Mouse (Mus musculus) limb, embryonic 12.5 days (tissue): Measurements from ENCODE around the gene Tmem47. TPM values are rescaled to one million over a fixed set of nuclear protein-coding genes. Genes with fewer than 3 reads are reported as not detected.

ENCODE experiments used
- ATAC-seq: fragments of 200-750 bp; cut with Nextera tagmentation; 2 replicates; pipeline ENCODE4 v1.8.0; 2017; ENCODE audit warnings: low read depth, moderate TSS enrichment; ENCODE audit not compliant: insufficient number of reproducible peaks, insufficient read depth, low FRiP score, low TSS enrichment
- H3K27ac ChIP-seq: fragments of 300-500 bp; sonication (generic); 2 replicates; pipeline ENCODE4 v1.5.1; 2016; ENCODE audit warnings: mild to moderate bottlenecking, moderate library complexity
- H3K27me3 ChIP-seq: fragments of 300-500 bp; sonication (generic); 2 replicates; pipeline ENCODE4 v1.6.1; 2016; ENCODE audit warnings: mild to moderate bottlenecking, moderate library complexity
- H3K36me3 ChIP-seq: fragments of 300-500 bp; sonication (generic); 2 replicates; pipeline ENCODE4 v1.6.1; 2016; ENCODE audit warnings: mild to moderate bottlenecking, moderate library complexity
- H3K4me1 ChIP-seq: fragments of 300-500 bp; sonication (generic); replicated peaks from 2 replicates; pipeline ENCODE4 v1.6.1; 2016
- H3K4me2 ChIP-seq: fragments of 300-500 bp; sonication (generic); 2 replicates; pipeline ENCODE4 v1.6.1; 2016; ENCODE audit warnings: mild to moderate bottlenecking, moderate library complexity
- H3K4me3 ChIP-seq: fragments of 300-500 bp; sonication (generic); replicated peaks from 2 replicates; pipeline ENCODE4 v1.5.1; 2016; ENCODE audit warnings: mild to moderate bottlenecking
- H3K9ac ChIP-seq: fragments of 300-500 bp; sonication (generic); replicated peaks from 2 replicates; pipeline ENCODE4 v1.6.1; 2016; ENCODE audit warnings: mild to moderate bottlenecking, moderate library complexity
- H3K9me3 ChIP-seq: fragments of 300-500 bp; sonication (generic); 2 replicates; pipeline ENCODE4 v1.6.1; 2016; ENCODE audit warnings: mild to moderate bottlenecking, moderate library complexity
- WGBS: fragments of 180-500 bp; shearing (Covaris S2); methylation state at CpG from one replicate; pipeline ENCODE4 v1.1.7; 2016; 5-methylcytosine and 5-hydroxymethylcytosine counted together
- polyA plus RNA-seq: library from polyadenylated mRNA; unstranded; fragments of >200 nt; fragmentation: Nextera tagmentation; extraction: Ambion mirVana; gene quantifications from 2 replicates; pipeline ENCODE4 v1.2.1, GENCODE M21; 2016

Tmem47 gene
- polyA plus RNA-seq, result 15.8 and 21.4 TPM in 2 replicates

- Histone ChIP-seq H3K4me2 (peak within 1 kb of the TSS; percentile 53), H3K9me3 (no peaks in the 10 kb centered on the region), H3K27ac (peak within 1 kb of the TSS; percentile 91), H3K4me3 (peak within 1 kb of the TSS; percentile 56), H3K9ac (peak within 1 kb of the TSS; percentile 71), H3K27me3 (no peaks in the 10 kb centered on the region), H3K36me3 (no peaks in the 10 kb centered on the region), H3K4me1 (no peaks in the 10 kb centered on the region)
- peak; percentile 89 for ATAC-seq
- WGBS, result 7% methylated on average over 37 of the region's 39 CpGs
These were observed at the start of gene Tmem47 for GRCm38 (mm10) chrX:81070210-81070803. Gene Tmem47 (plus strand): TSS chrX:81070698.

DNA sequence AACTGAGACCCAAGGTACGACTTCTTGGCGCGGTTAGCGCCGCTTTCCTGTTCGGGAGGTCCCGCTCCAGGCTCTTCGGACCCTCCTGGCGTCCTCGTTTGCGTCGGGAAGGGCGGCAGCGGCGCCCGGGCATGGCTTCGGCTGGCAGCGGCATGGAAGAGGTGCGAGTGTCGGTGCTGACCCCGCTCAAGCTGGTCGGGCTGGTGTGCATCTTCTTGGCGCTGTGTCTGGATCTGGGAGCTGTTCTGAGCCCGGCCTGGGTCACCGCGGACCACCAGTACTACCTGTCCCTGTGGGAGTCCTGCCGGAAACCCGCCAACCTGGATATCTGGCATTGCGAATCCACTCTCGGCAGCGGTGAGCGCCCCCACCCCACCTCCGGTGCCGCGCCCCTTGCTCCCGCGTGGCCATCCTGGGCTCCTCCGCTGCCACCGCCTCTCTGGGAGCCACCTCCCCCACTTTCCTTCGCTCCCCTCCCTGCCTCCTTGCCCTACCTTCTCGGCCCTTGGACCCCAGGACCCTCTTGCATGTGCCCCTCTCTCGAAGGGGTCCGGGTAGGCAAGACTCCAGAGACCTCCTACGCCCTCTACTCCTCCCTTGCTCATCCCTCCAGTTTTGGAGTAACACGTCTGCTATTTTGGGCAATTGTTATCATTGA, 435 bp downstream of the Tmem47 start:
- WGBS, result 13% methylated on average over 37 of the region's 45 CpGs
- peak; percentile 75 for ATAC-seq
- peak overlapping the region; percentile 56 for H3K4me3 ChIP-seq

GRCm38 (mm10) chrX:81071746-81072640, 1.5 kb downstream of the Tmem47 start:
- Histone ChIP-seq H3K4me2 (peak overlapping the region; percentile 53), H3K9ac (peak overlapping the region; percentile 71), H3K9me3 (no peaks in the 10 kb centered on the region), H3K27me3 (no peaks in the 10 kb centered on the region), H3K4me1 (no peaks in the 10 kb centered on the region), H3K36me3 (no peaks in the 10 kb centered on the region), H3K27ac (peak overlapping the region; percentile 91), H3K4me3 (peak overlapping the region; percentile 56)
- ATAC-seq, result no peak
- WGBS, result 14% methylated on average over 10 of the region's 14 CpGs

More for the DNA sequence above, 435 bp downstream of the Tmem47 start:
- H3K4me2 ChIP-seq, result peak overlapping the region; percentile 53
- no peaks in the 10 kb centered on the region for H3K4me1 ChIP-seq
- peak overlapping the region; percentile 91 for H3K27ac ChIP-seq
- H3K9ac ChIP-seq, result peak overlapping the region; percentile 71
- no peaks in the 10 kb centered on the region for H3K27me3 ChIP-seq
- H3K36me3 ChIP-seq, result no peaks in the 10 kb centered on the region
- no peaks in the 10 kb centered on the region for H3K9me3 ChIP-seq

GRCm38 (mm10) chrX:81072651-81073050, 2.2 kb downstream of the Tmem47 start:
- no peaks in the 10 kb centered on the region for H3K27me3 ChIP-seq
- H3K9ac ChIP-seq, result peak overlapping the region; percentile 44; the same call in 1 of the 2 replicates
- 5% methylated on average over 2 of the region's 2 CpGs for WGBS
- no peaks in the 10 kb centered on the region for H3K9me3 ChIP-seq
- H3K4me1 ChIP-seq, result no peaks in the 10 kb centered on the region
- no peak for ATAC-seq
- peak overlapping the region; percentile 53 for H3K4me2 ChIP-seq
- peak overlapping the region; percentile 91 for H3K27ac ChIP-seq
- H3K4me3 ChIP-seq, result peak overlapping the region; percentile 56
- H3K36me3 ChIP-seq, result no peaks in the 10 kb centered on the region

DNA sequence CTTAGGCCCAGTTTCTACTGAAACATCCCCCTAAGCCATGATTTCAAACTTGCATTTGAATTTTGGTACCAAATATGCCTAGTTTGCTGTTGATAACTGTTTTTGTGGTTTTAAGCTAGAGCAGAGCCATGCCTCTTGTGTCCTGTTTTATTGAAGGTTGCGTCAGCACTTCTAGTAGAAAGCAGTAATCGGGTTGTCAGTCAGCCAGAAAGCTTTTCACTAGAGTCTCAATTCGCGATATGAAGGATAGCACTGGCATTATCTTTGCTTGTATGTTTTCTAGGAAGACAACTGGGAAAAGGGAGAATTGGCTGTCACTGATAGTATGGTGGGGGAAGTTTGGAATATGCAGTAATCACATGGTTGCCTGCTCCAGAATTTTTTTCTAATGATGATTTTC, 3.3 kb downstream of the Tmem47 start:
- WGBS, result 49% methylated on average over 4 of the region's 4 CpGs
- Histone ChIP-seq H3K36me3 (no peaks in the 10 kb centered on the region), H3K4me2 (peak overlapping the region; percentile 53), H3K27me3 (no peaks in the 10 kb centered on the region), H3K4me3 (peak overlapping the region; percentile 56; the same call in 1 of the 2 replicates), H3K9me3 (no peaks in the 10 kb centered on the region), H3K27ac (no peak overlapping the region), H3K4me1 (no peaks in the 10 kb centered on the region), H3K9ac (no peak overlapping the region)
- ATAC-seq, result no peak

- Histone ChIP-seq H3K9ac (no peak overlapping the region), H3K4me3 (no peak overlapping the region), H3K27ac (no peak overlapping the region), H3K4me1 (no peaks in the 10 kb centered on the region), H3K36me3 (no peaks in the 10 kb centered on the region), H3K4me2 (no peak overlapping the region), H3K9me3 (no peaks in the 10 kb centered on the region), H3K27me3 (no peaks in the 10 kb centered on the region)
- no peak for ATAC-seq
These were observed 8.0 kb downstream of the Tmem47 start for GRCm38 (mm10) chrX:81078522-81078921.

GRCm38 (mm10) chrX:81080996-81081395, 10.5 kb downstream of the Tmem47 start:
- Histone ChIP-seq H3K27me3 (no peaks in the 10 kb centered on the region), H3K4me3 (no peak overlapping the region), H3K4me2 (no peak overlapping the region), H3K9ac (no peak overlapping the region), H3K36me3 (no peaks in the 10 kb centered on the region), H3K9me3 (no peaks in the 10 kb centered on the region), H3K27ac (no peak overlapping the region), H3K4me1 (no peaks in the 10 kb centered on the region)
- 72% methylated on average over 2 of the region's 2 CpGs for WGBS
- no peak for ATAC-seq

- no peaks in the 10 kb centered on the region for H3K27me3 ChIP-seq
- H3K4me2 ChIP-seq, result no peak overlapping the region
- no peak overlapping the region for H3K9ac ChIP-seq
- no peaks in the 10 kb centered on the region for H3K36me3 ChIP-seq
- no peaks in the 10 kb centered on the region for H3K9me3 ChIP-seq
- H3K27ac ChIP-seq, result no peak overlapping the region
- WGBS, result 74% methylated on average over 2 of the region's 2 CpGs
- no peak for ATAC-seq
- H3K4me3 ChIP-seq, result no peak overlapping the region
- H3K4me1 ChIP-seq, result no peaks in the 10 kb centered on the region
These were observed 14.7 kb downstream of the Tmem47 start for GRCm38 (mm10) chrX:81085025-81085752.

DNA sequence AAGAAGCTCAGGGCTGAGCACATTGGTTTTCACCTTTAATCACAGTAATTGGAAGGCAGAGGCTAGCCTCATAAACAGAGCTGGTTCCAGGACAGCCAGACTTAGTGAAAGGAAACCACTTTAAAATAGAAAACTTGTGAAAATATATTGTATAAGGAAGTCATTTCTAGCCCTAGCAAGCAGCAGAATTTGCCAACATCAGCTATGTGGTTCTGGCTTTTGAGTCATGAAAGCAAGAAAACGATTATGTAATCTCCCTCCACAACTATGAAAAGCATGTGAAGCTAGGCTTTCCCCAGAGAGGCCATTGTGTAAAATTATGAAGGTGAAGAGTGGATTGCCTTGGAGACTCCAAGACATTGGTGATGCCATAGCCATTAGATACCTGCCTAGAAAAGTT, 76.9 kb downstream of the Tmem47 start:
- H3K4me2 ChIP-seq, result no peak overlapping the region
- no peak overlapping the region for H3K9ac ChIP-seq
- no peak for ATAC-seq
- no peak overlapping the region for H3K27ac ChIP-seq
- H3K27me3 ChIP-seq, result no peaks in the 10 kb centered on the region
- no peaks in the 10 kb centered on the region for H3K36me3 ChIP-seq
- no peaks in the 10 kb centered on the region for H3K4me1 ChIP-seq
- WGBS, result 74% methylated on average over 1 of the region's 1 CpGs
- no peaks in the 10 kb centered on the region for H3K9me3 ChIP-seq
- no peak overlapping the region for H3K4me3 ChIP-seq
